Mouse (Mus musculus) urinary bladder, postnatal 36 days (tissue): ENCODE measurements around the gene Ndrg4.

Source experiments
- DNase-seq, 2 experiments: peaks; one replicate each; pipeline ENCODE4 v3.0.0; 2022; ENCODE audit warnings: low spot score in 2 of 2, mixed read lengths in 1 of 2

The Ndrg4 gene

GRCm38 (mm10) chr8:95716546-95717335, 40.0 kb downstream of the Ndrg4 start:
- DNase-seq: no peak

DNA sequence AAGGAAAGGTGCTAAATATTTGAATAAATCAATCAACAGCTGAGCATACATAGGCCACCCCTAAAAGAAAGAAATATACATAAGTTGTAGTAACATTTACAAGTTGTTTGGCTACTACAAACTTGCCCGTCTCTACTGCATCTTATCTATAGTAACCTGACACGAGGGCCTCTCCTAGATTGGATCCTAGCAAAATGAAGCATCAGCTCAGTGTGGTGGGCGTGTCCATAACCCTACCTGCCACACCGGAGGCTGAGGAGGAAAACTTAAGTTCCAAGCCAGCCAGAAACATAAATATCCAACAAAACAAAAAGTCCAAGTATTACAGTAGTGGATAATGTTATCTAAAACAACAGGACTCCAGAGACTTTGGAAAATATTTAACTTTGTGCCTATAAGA, 50.8 kb downstream of the Ndrg4 start:
- DNase-seq: no peak

DNA sequence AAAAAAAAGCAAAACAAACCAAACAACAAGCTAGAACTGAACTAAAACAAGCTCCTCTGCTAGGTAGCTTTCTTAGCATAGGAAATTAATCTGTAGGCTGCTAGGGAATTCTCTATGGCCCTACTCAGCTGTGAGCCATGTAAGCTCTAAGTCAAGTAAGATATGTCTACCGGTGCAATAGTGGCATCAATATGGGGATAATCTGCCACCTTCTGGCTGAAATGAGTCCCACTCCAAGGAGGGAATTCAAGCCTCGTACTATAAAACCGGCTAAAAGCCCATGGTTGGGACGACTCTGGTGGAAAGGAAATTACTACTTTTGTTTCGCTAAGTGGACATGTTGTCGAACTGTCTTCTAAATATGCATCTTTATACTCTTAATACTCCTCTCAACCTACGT, 61.8 kb downstream of the Ndrg4 start:
- DNase-seq: no peak

DNA sequence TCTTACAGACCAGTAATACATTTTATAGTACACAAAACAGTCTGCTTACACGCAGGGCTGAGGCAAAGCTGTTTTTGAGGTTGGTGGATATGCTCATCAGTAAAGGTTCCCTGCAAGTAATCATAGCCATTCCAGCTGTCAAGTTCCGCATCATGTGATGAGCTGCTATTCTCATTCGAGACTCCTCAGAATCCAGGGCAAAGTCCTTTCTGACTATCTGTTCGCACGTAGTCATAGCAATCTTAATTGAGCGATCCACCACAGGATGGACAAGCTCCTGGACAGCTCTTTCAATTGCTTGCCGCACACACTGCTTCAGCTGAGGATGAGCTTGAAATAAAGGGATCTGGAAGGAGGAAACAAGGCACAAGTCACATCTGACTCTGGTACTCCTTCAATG, 65.0 kb downstream of the Ndrg4 start:
- DNase-seq: no peak

GRCm38 (mm10) chr8:95748028-95748427, 71.2 kb downstream of the Ndrg4 start:
- DNase-seq: no peak

DNA sequence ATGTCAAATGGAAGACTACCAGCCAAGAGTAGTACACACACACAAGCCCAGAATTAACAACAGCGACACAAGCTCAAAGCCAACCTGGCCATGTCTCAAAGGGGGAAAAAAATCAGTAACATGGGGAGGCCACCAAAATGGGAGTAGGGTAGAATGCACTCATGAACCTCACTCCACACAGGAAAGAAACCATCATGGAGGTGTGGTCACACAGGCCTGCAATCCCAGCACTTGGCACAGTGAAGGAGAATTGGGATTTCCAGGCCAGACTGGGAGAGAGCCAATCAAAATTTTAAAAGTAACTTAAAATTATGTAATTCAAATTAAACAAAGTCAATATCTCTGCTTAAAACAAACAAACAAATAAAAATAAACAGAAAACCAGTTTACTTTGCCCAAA, 75.1 kb downstream of the Ndrg4 start:
- DNase-seq: no peak

DNA sequence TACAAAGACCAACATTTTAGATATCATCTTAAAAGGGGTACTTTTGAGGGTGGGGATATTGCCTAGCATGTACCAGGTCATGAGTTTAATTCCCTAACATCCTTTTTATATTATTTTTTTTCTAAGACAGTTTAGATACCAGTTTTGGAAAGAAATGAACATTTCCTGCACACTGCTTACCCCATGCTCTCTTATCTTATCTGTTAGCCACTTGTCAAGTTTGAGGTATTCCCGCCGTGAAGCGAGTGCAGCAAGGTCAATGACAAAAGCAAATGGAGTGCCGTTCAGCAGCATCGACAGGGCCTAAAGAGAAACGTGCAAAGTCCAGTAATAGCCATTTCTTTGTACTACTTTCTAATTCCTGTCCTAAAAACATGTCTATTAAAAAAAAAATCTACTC, 83.5 kb downstream of the Ndrg4 start:
- no peak for DNase-seq

DNA sequence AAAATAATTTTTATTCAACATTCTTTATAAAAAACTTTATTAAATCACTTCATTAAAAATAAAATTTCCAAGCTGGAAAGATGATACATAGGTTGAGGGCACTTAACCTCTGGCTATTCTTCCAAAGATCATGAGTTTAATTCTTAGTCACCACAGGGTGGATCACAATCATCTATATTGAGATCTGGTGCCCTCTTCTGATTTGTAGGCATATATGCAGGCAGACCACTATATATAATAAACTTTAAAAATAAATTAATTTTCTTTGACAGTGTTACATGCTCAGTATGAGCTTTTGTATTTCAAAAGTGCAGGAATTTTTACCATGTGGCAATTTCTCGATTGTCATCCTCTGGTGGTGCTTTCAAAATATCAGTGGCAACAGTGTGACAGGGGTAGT, 87.4 kb downstream of the Ndrg4 start:
- DNase-seq: no peak
